Mouse (Mus musculus) lung, embryonic 14.5 days (tissue): ENCODE measurements around the gene Ube2n. TPM values are rescaled to one million over a fixed set of nuclear protein-coding genes. Genes with fewer than 3 reads are reported as not detected.

Experiments used
- ATAC-seq: fragments of 200-750 bp; cut with Nextera tagmentation; 2 replicates; pipeline ENCODE4 v1.8.0; 2017; ENCODE audit warnings: mild to moderate bottlenecking, moderate TSS enrichment, moderate library complexity; ENCODE audit not compliant: insufficient read depth
- DNase-seq: peaks from one replicate; pipeline ENCODE4 v3.0.0-alpha.2; 2015
- H3K27ac ChIP-seq: fragments of 300-500 bp; sonication (generic); 2 replicates; pipeline ENCODE4 v1.5.1; 2014; ENCODE audit warnings: low read depth, mild to moderate bottlenecking, moderate library complexity
- H3K27me3 ChIP-seq: fragments of 300-500 bp; sonication (generic); 2 replicates; pipeline ENCODE4 v1.6.1; 2014; ENCODE audit warnings: low read length, control low read depth; ENCODE audit not compliant: insufficient read depth
- H3K36me3 ChIP-seq: fragments of 300-500 bp; sonication (generic); 2 replicates; pipeline ENCODE4 v1.6.1; 2014; ENCODE audit warnings: control low read depth; ENCODE audit not compliant: insufficient read depth
- H3K4me1 ChIP-seq: fragments of 300-500 bp; sonication (generic); 2 replicates; pipeline ENCODE4 v1.6.1; 2014; ENCODE audit warnings: antibody characterized with exemption, control low read depth; ENCODE audit not compliant: insufficient read depth
- H3K4me2 ChIP-seq: fragments of 300-500 bp; sonication (generic); 2 replicates; pipeline ENCODE4 v1.6.1; 2014; ENCODE audit warnings: mild to moderate bottlenecking
- H3K4me3 ChIP-seq: fragments of 300-500 bp; sonication (generic); 2 replicates; pipeline ENCODE4 v1.5.1; 2014; ENCODE audit warnings: low read depth, low read length
- H3K9ac ChIP-seq: fragments of 300-500 bp; sonication (generic); 2 replicates; pipeline ENCODE4 v1.6.1; 2014
- H3K9me3 ChIP-seq: fragments of 300-500 bp; sonication (generic); 2 replicates; pipeline ENCODE4 v1.6.1; 2016; ENCODE audit warnings: low read depth, low read length, control low read depth
- CTCF ChIP-seq: IDR thresholded peaks from 2 replicates; pipeline ENCODE4 v1.5.1; 2016; ENCODE audit warnings: antibody characterized with exemption, low read depth
- WGBS: fragments of 180-500 bp; shearing (Covaris S2); extraction: QIAGEN DNeasy Blood & Tissue Kit; methylation state at CpG from one replicate; pipeline ENCODE4 v1.1.7; 2014; 5-methylcytosine and 5-hydroxymethylcytosine counted together
- polyA plus RNA-seq: library from polyadenylated mRNA; unstranded; fragments of >200 nt; fragmentation: Nextera tagmentation; extraction: Ambion mirVana; gene quantifications from 2 replicates; pipeline ENCODE4 v1.2.1, GENCODE M21; 2014

Ube2n gene
- polyA plus RNA-seq, 1 experiment from 2014 or later: 425 TPM

DNA sequence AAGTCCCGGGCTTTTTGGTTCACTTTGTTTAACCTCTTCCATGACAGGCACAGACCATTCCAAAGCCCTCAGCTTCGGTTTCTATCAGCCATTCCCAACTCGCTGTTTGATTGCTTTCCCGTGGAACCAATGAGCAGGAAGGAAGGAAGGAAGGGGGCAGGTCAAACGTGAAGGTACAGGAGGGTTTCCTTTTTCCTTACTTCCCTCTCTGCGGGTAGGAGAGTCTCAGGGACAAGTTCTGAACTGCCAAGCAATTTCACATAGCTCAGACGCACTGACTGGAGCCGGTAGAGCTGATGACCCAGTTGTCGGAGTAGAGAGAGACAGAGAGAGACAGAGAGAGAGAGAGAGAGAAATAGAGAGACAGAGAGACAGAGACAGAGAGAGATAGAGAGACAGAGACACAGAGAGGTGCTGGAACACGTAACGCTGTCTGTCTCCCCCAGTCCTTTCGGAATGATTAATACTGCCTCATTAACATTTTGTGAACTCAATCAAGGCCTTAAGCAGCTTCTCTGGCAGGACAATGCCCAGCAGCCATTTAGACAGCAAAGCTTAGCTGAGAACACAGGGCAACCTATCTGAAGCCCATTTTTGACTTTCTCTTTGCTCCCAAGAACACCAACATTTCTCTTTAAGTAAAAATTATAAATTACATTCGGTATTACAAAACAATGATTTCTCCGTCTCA is 62.1 kb downstream of the Ube2n start:
- 43% methylated on average over 14 of the region's 14 CpGs for WGBS
- Histone ChIP-seq H3K36me3 (no peaks in the 10 kb centered on the region), H3K9ac (no peak overlapping the region), H3K27me3 (no peaks in the 10 kb centered on the region), H3K4me1 (0 out of 2 replicates have a peak, but pooled peaks cover 4% of the 10 kb centered on the region), H3K9me3 (no peaks in the 10 kb centered on the region), H3K4me3 (no peak overlapping the region), H3K27ac (peak overlapping the region; percentile 47; the same call in 1 of the 2 replicates), H3K4me2 (peak overlapping the region; percentile 14; the same call in 1 of the 2 replicates)
- 0 out of 2 replicates have a peak, but pooled peaks have one; percentile 28 for ATAC-seq
- peak; percentile 46 for DNase-seq
- TF ChIP-seq CTCF: no peak

DNA sequence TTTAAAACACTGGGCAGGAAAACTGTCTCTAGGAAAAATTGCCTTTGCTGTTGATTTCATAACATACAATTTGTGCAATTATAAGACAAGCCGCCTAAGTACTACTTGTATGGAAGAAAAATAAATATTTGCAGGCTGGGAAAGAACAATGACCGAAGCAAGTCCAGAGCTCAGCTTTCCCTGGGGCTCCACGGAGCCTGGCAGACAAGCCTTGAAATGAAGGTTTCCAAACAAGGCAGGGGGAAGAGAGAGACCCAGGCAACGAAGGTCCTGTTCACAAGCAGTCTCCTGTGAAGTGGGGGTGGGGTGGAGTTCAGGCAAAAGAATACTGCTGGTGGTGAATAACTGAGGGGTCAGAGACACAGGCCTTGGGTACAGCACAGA is 62.6 kb downstream of the Ube2n start:
- WGBS: 17% methylated on average over 4 of the region's 4 CpGs
- Histone ChIP-seq H3K27ac (peak overlapping the region; percentile 55; the same call in 1 of the 2 replicates), H3K4me1 (0 out of 2 replicates have a peak, but pooled peaks cover 4% of the 10 kb centered on the region), H3K9ac (no peak overlapping the region; the same call in 1 of the 2 replicates), H3K36me3 (no peaks in the 10 kb centered on the region), H3K27me3 (no peaks in the 10 kb centered on the region), H3K4me2 (no peak overlapping the region), H3K4me3 (no peak overlapping the region), H3K9me3 (no peaks in the 10 kb centered on the region)
- peak; percentile 56 for DNase-seq
- TF ChIP-seq CTCF: no peak
- ATAC-seq: no peak

- WGBS: 81% methylated on average over 6 of the region's 6 CpGs
- H3K4me2 ChIP-seq: no peak overlapping the region
- no peak for ATAC-seq
- no peak overlapping the region for H3K27ac ChIP-seq
- TF ChIP-seq CTCF: no peak
- H3K27me3 ChIP-seq: no peaks in the 10 kb centered on the region
- no peak overlapping the region for H3K9ac ChIP-seq
- no peak for DNase-seq
- H3K4me3 ChIP-seq: no peak overlapping the region
- H3K9me3 ChIP-seq: no peaks in the 10 kb centered on the region
- H3K36me3 ChIP-seq: no peaks in the 10 kb centered on the region
- no peaks in the 10 kb centered on the region for H3K4me1 ChIP-seq
These were observed 70.6 kb downstream of the Ube2n start for GRCm38 (mm10) chr10:95585554-95585953.

- Histone ChIP-seq H3K4me2 (no peak overlapping the region), H3K27me3 (no peaks in the 10 kb centered on the region), H3K4me1 (no peaks in the 10 kb centered on the region), H3K9ac (no peak overlapping the region), H3K9me3 (no peaks in the 10 kb centered on the region), H3K4me3 (no peak overlapping the region), H3K27ac (no peak overlapping the region), H3K36me3 (no peaks in the 10 kb centered on the region)
- 82% methylated on average over 8 of the region's 8 CpGs for WGBS
- ATAC-seq: no peak
- no peak for TF ChIP-seq CTCF
- DNase-seq: no peak
These were observed 72.7 kb downstream of the Ube2n start for GRCm38 (mm10) chr10:95587509-95588220.

- Histone ChIP-seq H3K9me3 (no peaks in the 10 kb centered on the region), H3K9ac (no peak overlapping the region), H3K4me3 (no peak overlapping the region), H3K4me1 (no peaks in the 10 kb centered on the region), H3K27ac (no peak overlapping the region), H3K4me2 (no peak overlapping the region), H3K27me3 (no peaks in the 10 kb centered on the region), H3K36me3 (no peaks in the 10 kb centered on the region)
- DNase-seq: peak; percentile 59
- no peak for ATAC-seq
- no peak for TF ChIP-seq CTCF
- 88% methylated on average over 4 of the region's 4 CpGs for WGBS
These were observed 74.3 kb downstream of the Ube2n start for GRCm38 (mm10) chr10:95589196-95589595.

DNA sequence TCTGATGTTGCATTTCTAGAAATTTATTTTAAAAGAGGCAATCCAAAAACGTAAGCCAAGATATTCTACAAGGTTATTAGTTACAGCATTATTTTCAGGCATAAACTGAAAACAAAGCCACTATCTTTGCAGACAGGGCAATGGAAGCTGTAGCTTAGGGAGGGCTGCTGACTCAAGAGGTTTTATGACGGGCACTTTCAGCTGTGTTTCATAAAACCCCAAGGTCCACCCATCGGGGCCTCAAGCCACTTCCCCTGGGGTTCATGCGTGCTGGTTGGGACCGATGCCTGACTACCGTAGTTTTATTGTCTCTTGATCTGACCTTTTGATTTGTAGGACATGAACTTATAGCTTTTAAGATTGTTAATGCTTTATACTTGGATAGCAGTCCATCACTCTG is 75.3 kb downstream of the Ube2n start:
- Histone ChIP-seq H3K27me3 (no peaks in the 10 kb centered on the region), H3K4me2 (no peak overlapping the region), H3K4me3 (no peak overlapping the region), H3K36me3 (no peaks in the 10 kb centered on the region), H3K4me1 (no peaks in the 10 kb centered on the region), H3K9ac (no peak overlapping the region), H3K27ac (no peak overlapping the region), H3K9me3 (no peaks in the 10 kb centered on the region)
- DNase-seq (no peak), ATAC-seq (no peak)
- 83% methylated on average over 6 of the region's 6 CpGs for WGBS
- no peak for TF ChIP-seq CTCF

- 73% methylated on average over 4 of the region's 4 CpGs for WGBS
- Histone ChIP-seq H3K4me1 (no peaks in the 10 kb centered on the region), H3K9me3 (no peaks in the 10 kb centered on the region), H3K4me3 (no peak overlapping the region), H3K27ac (no peak overlapping the region), H3K27me3 (no peaks in the 10 kb centered on the region), H3K36me3 (no peaks in the 10 kb centered on the region), H3K9ac (no peak overlapping the region), H3K4me2 (no peak overlapping the region)
- no peak for TF ChIP-seq CTCF
- no peak for DNase-seq
- no peak for ATAC-seq
These were observed 76.3 kb downstream of the Ube2n start for GRCm38 (mm10) chr10:95591257-95591656.
